Mouse (Mus musculus) right cerebral cortex, postnatal 14 days (tissue): Measurements from ENCODE around the gene Herc6.
A peak's percentile ranks its signal among the peaks of the same experiment; 100 is the strongest.

Source experiments
- DNase-seq: peaks from one replicate; pipeline ENCODE4 v3.0.0; 2022

Herc6 gene

GRCm38 (mm10) chr6:57581595-57581994 is 795 bp downstream of the Herc6 start:
- DNase-seq = no peak

GRCm38 (mm10) chr6:57582356-57582755 is 1.6 kb downstream of the Herc6 start:
- DNase-seq = no peak

GRCm38 (mm10) chr6:57605546-57606307 is 24.9 kb downstream of the Herc6 start:
- peak; percentile 45 for DNase-seq

GRCm38 (mm10) chr6:57607999-57608398 is 27.2 kb downstream of the Herc6 start:
- no peak for DNase-seq

GRCm38 (mm10) chr6:57609631-57610030 is 28.8 kb downstream of the Herc6 start:
- DNase-seq = no peak

GRCm38 (mm10) chr6:57615788-57616187 is 35.0 kb downstream of the Herc6 start:
- DNase-seq = no peak

- DNase-seq = no peak
Measured at GRCm38 (mm10) chr6:57639531-57639930, 58.7 kb downstream of the Herc6 start.

GRCm38 (mm10) chr6:57641789-57642188 is 61.0 kb downstream of the Herc6 start:
- DNase-seq = peak; percentile 62

- DNase-seq = no peak
Measured at GRCm38 (mm10) chr6:57647256-57647655, 66.5 kb downstream of the Herc6 start.

GRCm38 (mm10) chr6:57661295-57661694 is 80.5 kb downstream of the Herc6 start:
- no peak for DNase-seq

- no peak for DNase-seq
Measured at GRCm38 (mm10) chr6:57684156-57684555, 103.4 kb downstream of the Herc6 start.

- peak; percentile 82 for DNase-seq
Measured at GRCm38 (mm10) chr6:57691467-57692261, 110.9 kb downstream of the Herc6 start, which contains the start of gene Pyurf. Gene Pyurf, minus strand, starts transcription at chr6:57692078.

- DNase-seq = no peak
Measured at GRCm38 (mm10) chr6:57693116-57693515, 112.3 kb downstream of the Herc6 start.

- DNase-seq = no peak
Measured at GRCm38 (mm10) chr6:57701686-57702085, 120.9 kb downstream of the Herc6 start.

GRCm38 (mm10) chr6:57702376-57702742 is 121.6 kb downstream of the Herc6 start, which contains the start of gene Lancl2:
Gene Lancl2, plus strand, starts transcription at chr6:57702540.
- DNase-seq = peak; percentile 44

- DNase-seq = peak; percentile 94
Measured at GRCm38 (mm10) chr6:57702743-57703499, 122.1 kb downstream of the Herc6 start.

GRCm38 (mm10) chr6:57703703-57704102 is 122.9 kb downstream of the Herc6 start:
- no peak for DNase-seq

GRCm38 (mm10) chr6:57706721-57707120 is 125.9 kb downstream of the Herc6 start:
- no peak for DNase-seq

- no peak for DNase-seq
Measured at GRCm38 (mm10) chr6:57711726-57712125, 130.9 kb downstream of the Herc6 start.
